Mouse (Mus musculus): Measurements from ENCODE around the gene Epb41l4b. TPM values are rescaled to one million over a fixed set of nuclear protein-coding genes. Genes with fewer than 3 reads are reported as not detected.

Epb41l4b gene
- polyA plus RNA-seq, 1 experiment from 2014 or later, result 1.2 TPM

Other genes with a start within 250 kb of the Epb41l4b start
- gene Tmem245, start 196.0 kb downstream of the Epb41l4b start, polyA plus RNA-seq (2016; fragmentation: Nextera tagmentation; extraction: Ambion mirVana), result 14.2 and 14.9 TPM in 2 replicates
- 0.80 and 1.4 TPM in 2 replicates for gene Frrs1l, start 153.0 kb downstream of the Epb41l4b start, polyA plus RNA-seq (2016; fragmentation: Nextera tagmentation; extraction: Ambion mirVana)
- 2.0 and 2.1 TPM in 2 replicates for gene Ptpn3, start 158.4 kb upstream of the Epb41l4b start, polyA plus RNA-seq (2016; fragmentation: Nextera tagmentation; extraction: Ambion mirVana)